Mouse (Mus musculus) thymus, adult 2 months (tissue): ENCODE data around the gene Coasy.
A peak's percentile ranks its signal among the peaks of the same experiment; 100 is the strongest.

Source experiments
- CTCF ChIP-seq: fragments of 200-500 bp; IDR thresholded peaks from 2 replicates; pipeline ENCODE4 v1.5.1; 2012; ENCODE audit warnings: mild to moderate bottlenecking, control low read depth, low read length, moderate library complexity, borderline replicate concordance; ENCODE audit not compliant: control insufficient read depth, poor library complexity, insufficient read depth; ENCODE audit errors: extremely low read depth
- POLR2A ChIP-seq: fragments of 200-500 bp; IDR thresholded peaks from 2 replicates; pipeline ENCODE4 v1.6.1; 2012; ENCODE audit warnings: mild to moderate bottlenecking, low read length, control low read depth, moderate library complexity; ENCODE audit not compliant: control insufficient read depth, poor library complexity, insufficient read depth; ENCODE audit errors: extremely low read depth

DNA sequence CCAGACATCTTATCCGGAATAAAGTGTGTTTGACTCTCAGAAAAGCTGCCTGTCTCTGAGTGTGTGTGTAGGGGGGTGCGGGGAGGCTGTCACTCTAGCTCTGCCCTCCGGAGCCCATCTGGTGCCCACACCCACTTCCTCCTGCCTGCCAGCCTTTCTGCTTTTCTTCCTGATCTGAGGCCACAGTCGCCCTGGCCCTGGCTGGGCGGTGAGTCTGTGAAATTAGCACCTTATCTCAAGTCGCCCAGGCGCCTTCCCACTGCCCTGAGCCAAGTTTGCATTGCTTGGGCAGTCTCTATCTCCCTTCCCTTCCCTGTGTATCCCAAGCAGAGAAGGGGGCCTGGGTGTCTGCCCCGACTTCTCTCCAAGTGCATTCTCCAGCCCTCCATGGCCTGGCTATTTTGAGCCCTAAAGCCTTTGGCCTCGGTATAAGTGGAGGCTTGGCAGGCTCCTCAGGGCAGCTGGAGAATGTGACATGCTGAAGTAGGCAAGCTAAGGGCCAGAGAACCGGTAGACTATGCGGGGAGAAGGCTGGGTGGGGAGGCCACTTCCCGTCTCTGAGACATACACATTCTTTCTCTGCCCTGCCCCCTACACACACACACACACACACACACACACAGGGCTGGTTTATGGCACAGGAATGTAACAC lies 18.6 kb upstream of the Coasy start:
- no peak for TF ChIP-seq CTCF
- peak; percentile 57; the same call in 1 of the 2 replicates for TF ChIP-seq POLR2A
